Mouse (Mus musculus) liver, embryonic 12.5 days (tissue): ENCODE measurements at regions not wholly inside any gene's neighbourhood (a gene's known extent, or its start where the extent isn't known, plus 50 kb on each side); places are given as distances from the start of the nearest gene placed in this dataset.

Experiments used
- ATAC-seq: fragments of 200-750 bp; cut with Nextera tagmentation; 2 replicates; pipeline ENCODE4 v1.8.0; 2017; ENCODE audit warnings: moderate number of reproducible peaks, mild to moderate bottlenecking, moderate library complexity
- H3K27ac ChIP-seq: fragments of 300-500 bp; sonication (generic); 2 replicates; pipeline ENCODE4 v1.5.1; 2016; ENCODE audit warnings: mild to moderate bottlenecking
- H3K27me3 ChIP-seq: fragments of 300-500 bp; sonication (generic); replicated peaks from 2 replicates; pipeline ENCODE4 v1.6.1; 2016; ENCODE audit warnings: mild to moderate bottlenecking, moderate library complexity
- H3K36me3 ChIP-seq: fragments of 300-500 bp; sonication (generic); 2 replicates; pipeline ENCODE4 v1.6.1; 2016; ENCODE audit warnings: mild to moderate bottlenecking, moderate library complexity
- H3K4me1 ChIP-seq: fragments of 300-500 bp; sonication (generic); 2 replicates; pipeline ENCODE4 v1.6.1; 2016
- H3K4me2 ChIP-seq: fragments of 300-500 bp; sonication (generic); 2 replicates; pipeline ENCODE4 v1.6.1; 2016; ENCODE audit warnings: mild to moderate bottlenecking, moderate library complexity
- H3K4me3 ChIP-seq: fragments of 300-500 bp; sonication (generic); 2 replicates; pipeline ENCODE4 v1.5.1; 2016; ENCODE audit warnings: mild to moderate bottlenecking, moderate library complexity
- H3K9ac ChIP-seq: fragments of 300-500 bp; sonication (generic); 2 replicates; pipeline ENCODE4 v1.6.1; 2016; ENCODE audit warnings: mild to moderate bottlenecking, moderate library complexity
- H3K9me3 ChIP-seq: fragments of 300-500 bp; sonication (generic); replicated peaks from 2 replicates; pipeline ENCODE4 v1.6.1; 2016; ENCODE audit warnings: mild to moderate bottlenecking, moderate library complexity
- WGBS: fragments of 180-500 bp; shearing (Covaris S2); methylation state at CpG from one replicate; pipeline ENCODE4 v1.1.7; 2016; ENCODE audit not compliant: insufficient replicate concordance; 5-methylcytosine and 5-hydroxymethylcytosine counted together

GRCm38 (mm10) chr12:12567734-12568104 lies 305.8 kb downstream of the Fam49a start:
- Histone ChIP-seq H3K27me3 (no peaks in the 10 kb centered on the region), H3K4me2 (no peak overlapping the region), H3K9me3 (no peaks in the 10 kb centered on the region), H3K4me3 (no peak overlapping the region), H3K36me3 (no peaks in the 10 kb centered on the region), H3K4me1 (peaks cover 30% of the 10 kb centered on the region), H3K27ac (no peak overlapping the region), H3K9ac (no peak overlapping the region)
- 77% methylated on average over 3 of the region's 3 CpGs for WGBS
- no peak for ATAC-seq

GRCm38 (mm10) chr12:12567058-12567733 lies 305.3 kb downstream of the Fam49a start:
- 89% methylated on average over 7 of the region's 7 CpGs for WGBS
- Histone ChIP-seq H3K9ac (no peak overlapping the region), H3K4me1 (peaks cover 28% of the 10 kb centered on the region), H3K36me3 (no peaks in the 10 kb centered on the region), H3K27ac (no peak overlapping the region), H3K4me2 (no peak overlapping the region), H3K4me3 (no peak overlapping the region), H3K27me3 (no peaks in the 10 kb centered on the region), H3K9me3 (no peaks in the 10 kb centered on the region)
- no peak for ATAC-seq

- no peak overlapping the region for H3K4me2 ChIP-seq
- no peaks in the 10 kb centered on the region for H3K36me3 ChIP-seq
- H3K27me3 ChIP-seq = no peaks in the 10 kb centered on the region
- no peak overlapping the region for H3K9ac ChIP-seq
- H3K4me1 ChIP-seq = no peaks in the 10 kb centered on the region
- WGBS = 77% methylated on average over 1 of the region's 1 CpGs
- no peak overlapping the region for H3K27ac ChIP-seq
- H3K4me3 ChIP-seq = no peak overlapping the region
- ATAC-seq = no peak
- H3K9me3 ChIP-seq = no peaks in the 10 kb centered on the region
Observed at GRCm38 (mm10) chr12:12562267-12562666, 300.3 kb downstream of the Fam49a start.

- no peak for ATAC-seq
- WGBS = 68% methylated on average over 5 of the region's 5 CpGs
- no peak overlapping the region for H3K9ac ChIP-seq
- H3K4me1 ChIP-seq = no peaks in the 10 kb centered on the region; the same call in 1 of the 2 replicates
- H3K4me3 ChIP-seq = no peak overlapping the region
- H3K27ac ChIP-seq = no peak overlapping the region
- no peak overlapping the region for H3K4me2 ChIP-seq
- H3K27me3 ChIP-seq = no peaks in the 10 kb centered on the region
- no peaks in the 10 kb centered on the region for H3K9me3 ChIP-seq
- H3K36me3 ChIP-seq = no peaks in the 10 kb centered on the region
Observed at GRCm38 (mm10) chr12:12551818-12552217, 289.9 kb downstream of the Fam49a start.

GRCm38 (mm10) chr12:12549649-12550048 lies 287.7 kb downstream of the Fam49a start:
- Histone ChIP-seq H3K9ac (no peak overlapping the region), H3K27me3 (no peaks in the 10 kb centered on the region; the same call in 1 of the 2 replicates), H3K36me3 (no peaks in the 10 kb centered on the region), H3K4me2 (no peak overlapping the region), H3K4me3 (no peak overlapping the region), H3K27ac (no peak overlapping the region), H3K4me1 (no peaks in the 10 kb centered on the region; the same call in 1 of the 2 replicates), H3K9me3 (no peaks in the 10 kb centered on the region)
- 81% methylated on average over 3 of the region's 3 CpGs for WGBS
- ATAC-seq = no peak

- Histone ChIP-seq H3K4me3 (no peak overlapping the region), H3K36me3 (no peaks in the 10 kb centered on the region), H3K4me2 (no peak overlapping the region), H3K9me3 (no peaks in the 10 kb centered on the region), H3K9ac (no peak overlapping the region), H3K27me3 (no peaks in the 10 kb centered on the region; the same call in 1 of the 2 replicates), H3K4me1 (no peaks in the 10 kb centered on the region; the same call in 1 of the 2 replicates), H3K27ac (no peak overlapping the region)
- ATAC-seq = no peak
- WGBS = 61% methylated on average over 2 of the region's 2 CpGs
Observed at GRCm38 (mm10) chr12:12548688-12549087, 286.7 kb downstream of the Fam49a start.

GRCm38 (mm10) chr12:12547477-12547876 lies 285.5 kb downstream of the Fam49a start:
- no peak for ATAC-seq
- no peaks in the 10 kb centered on the region; the same call in 1 of the 2 replicates for H3K27me3 ChIP-seq
- H3K36me3 ChIP-seq = no peaks in the 10 kb centered on the region
- 0 out of 2 replicates have a peak overlapping the region, but pooled peaks have one; percentile 28 for H3K27ac ChIP-seq
- no peak overlapping the region for H3K9ac ChIP-seq
- H3K4me2 ChIP-seq = no peak overlapping the region
- H3K4me3 ChIP-seq = no peak overlapping the region
- no peaks in the 10 kb centered on the region for H3K9me3 ChIP-seq
- WGBS = 33% methylated on average over 1 of the region's 1 CpGs
- H3K4me1 ChIP-seq = no peaks in the 10 kb centered on the region; the same call in 1 of the 2 replicates

- ATAC-seq = no peak
- Histone ChIP-seq H3K9me3 (no peaks in the 10 kb centered on the region), H3K36me3 (no peaks in the 10 kb centered on the region), H3K4me3 (no peak overlapping the region), H3K4me2 (no peak overlapping the region), H3K9ac (no peak overlapping the region), H3K4me1 (no peaks in the 10 kb centered on the region; the same call in none of the 2 replicates), H3K27me3 (no peaks in the 10 kb centered on the region; the same call in 1 of the 2 replicates), H3K27ac (no peak overlapping the region)
- WGBS = 43% methylated on average over 5 of the region's 5 CpGs
Observed at GRCm38 (mm10) chr12:12546372-12547031, 284.6 kb downstream of the Fam49a start.

GRCm38 (mm10) chr12:12541076-12542070 lies 279.4 kb downstream of the Fam49a start:
- WGBS = 56% methylated on average over 13 of the region's 13 CpGs
- Histone ChIP-seq H3K4me2 (no peak overlapping the region), H3K4me3 (no peak overlapping the region), H3K36me3 (no peaks in the 10 kb centered on the region), H3K4me1 (peaks cover 6% of the 10 kb centered on the region), H3K9me3 (no peaks in the 10 kb centered on the region), H3K9ac (no peak overlapping the region), H3K27ac (no peak overlapping the region), H3K27me3 (no peaks in the 10 kb centered on the region; the same call in 1 of the 2 replicates)
- ATAC-seq = no peak

GRCm38 (mm10) chr12:12539291-12539690 lies 277.4 kb downstream of the Fam49a start:
- Histone ChIP-seq H3K36me3 (no peaks in the 10 kb centered on the region), H3K9me3 (no peaks in the 10 kb centered on the region), H3K4me3 (no peak overlapping the region), H3K9ac (no peak overlapping the region), H3K4me1 (peaks cover 12% of the 10 kb centered on the region), H3K27me3 (no peaks in the 10 kb centered on the region), H3K4me2 (no peak overlapping the region), H3K27ac (no peak overlapping the region)
- 45% methylated on average over 3 of the region's 3 CpGs for WGBS
- no peak for ATAC-seq

GRCm38 (mm10) chr12:12534779-12535178 lies 272.8 kb downstream of the Fam49a start:
- no peaks in the 10 kb centered on the region for H3K36me3 ChIP-seq
- ATAC-seq = no peak

More at GRCm38 (mm10) chr12:12534779-12535178, 272.8 kb downstream of the Fam49a start:
- Histone ChIP-seq H3K27ac (no peak overlapping the region), H3K9ac (no peak overlapping the region), H3K4me2 (no peak overlapping the region), H3K4me3 (no peak overlapping the region), H3K4me1 (peaks cover 7% of the 10 kb centered on the region), H3K9me3 (no peaks in the 10 kb centered on the region), H3K27me3 (no peaks in the 10 kb centered on the region)
- 7% methylated on average over 2 of the region's 2 CpGs for WGBS
